Mouse (Mus musculus): ENCODE data around the gene Stx18. TPM values are rescaled to one million over a fixed set of nuclear protein-coding genes. Genes with fewer than 3 reads are reported as not detected.

Gene Stx18
- polyA plus RNA-seq, 1 experiment from 2014 or later = 33.2 TPM

DNA sequence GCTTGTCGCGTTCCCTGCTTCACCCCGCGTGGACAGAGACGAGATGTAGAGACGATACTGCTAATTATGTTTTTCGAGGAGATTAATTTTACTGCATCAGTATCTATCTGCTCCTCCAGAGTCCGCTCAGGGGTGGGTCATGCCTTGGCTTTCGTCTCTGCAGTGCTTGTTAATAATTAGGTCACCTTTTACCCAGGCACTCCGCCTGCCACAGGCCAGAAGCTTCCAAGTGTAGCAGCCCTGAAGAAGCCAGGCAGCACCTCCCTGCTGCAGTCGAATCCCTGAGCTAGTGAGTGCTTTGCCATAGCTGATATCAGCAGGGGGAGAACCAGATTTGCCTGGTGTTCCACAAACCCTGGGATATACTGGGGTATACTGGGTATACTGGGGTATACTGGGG, 130.0 kb downstream of the Stx18 start:
- no peaks in the 10 kb centered on the region for H3K36me3 ChIP-seq
- ATAC-seq (ENCODE audit: insufficient number of reproducible peaks, low FRiP score) = no peak
- no peak overlapping the region for H3K4me2 ChIP-seq
- H3K27ac ChIP-seq (ENCODE audit: poor library complexity, severe bottlenecking) = no peak overlapping the region
- no peak overlapping the region for H3K9ac ChIP-seq
- 0 out of 2 replicates have a peak, but pooled peaks cover 10% of the 10 kb centered on the region for H3K9me3 ChIP-seq (replicated peaks)
- H3K4me1 ChIP-seq (replicated peaks) = no peaks in the 10 kb centered on the region
- no peak overlapping the region for H3K4me3 ChIP-seq
- peaks cover 16% of the 10 kb centered on the region for H3K27me3 ChIP-seq (replicated peaks)
- WGBS = 73% methylated on average over 11 of the region's 11 CpGs

GRCm38 (mm10) chr5:38173766-38174165, 135.2 kb downstream of the Stx18 start:
- Histone ChIP-seq H3K27me3 (replicated peaks) (peaks cover 15% of the 10 kb centered on the region), H3K4me3 (no peak overlapping the region), H3K9ac (no peak overlapping the region), H3K9me3 (replicated peaks) (0 out of 2 replicates have a peak, but pooled peaks cover 13% of the 10 kb centered on the region), H3K27ac (ENCODE audit: poor library complexity, severe bottlenecking) (no peak overlapping the region), H3K4me1 (replicated peaks) (no peaks in the 10 kb centered on the region), H3K4me2 (no peak overlapping the region), H3K36me3 (no peaks in the 10 kb centered on the region)
- 40% methylated on average over 5 of the region's 5 CpGs for WGBS
- ATAC-seq (ENCODE audit: insufficient number of reproducible peaks, low FRiP score) = no peak

GRCm38 (mm10) chr5:38174256-38174912, 135.8 kb downstream of the Stx18 start:
- Histone ChIP-seq H3K27ac (ENCODE audit: poor library complexity, severe bottlenecking) (no peak overlapping the region), H3K4me3 (no peak overlapping the region), H3K36me3 (no peaks in the 10 kb centered on the region), H3K4me2 (no peak overlapping the region), H3K9ac (no peak overlapping the region), H3K9me3 (replicated peaks) (0 out of 2 replicates have a peak, but pooled peaks cover 13% of the 10 kb centered on the region), H3K27me3 (replicated peaks) (peaks cover 15% of the 10 kb centered on the region), H3K4me1 (replicated peaks) (no peaks in the 10 kb centered on the region)
- no peak for ATAC-seq (ENCODE audit: insufficient number of reproducible peaks, low FRiP score)
- WGBS = 75% methylated on average over 16 of the region's 16 CpGs

DNA sequence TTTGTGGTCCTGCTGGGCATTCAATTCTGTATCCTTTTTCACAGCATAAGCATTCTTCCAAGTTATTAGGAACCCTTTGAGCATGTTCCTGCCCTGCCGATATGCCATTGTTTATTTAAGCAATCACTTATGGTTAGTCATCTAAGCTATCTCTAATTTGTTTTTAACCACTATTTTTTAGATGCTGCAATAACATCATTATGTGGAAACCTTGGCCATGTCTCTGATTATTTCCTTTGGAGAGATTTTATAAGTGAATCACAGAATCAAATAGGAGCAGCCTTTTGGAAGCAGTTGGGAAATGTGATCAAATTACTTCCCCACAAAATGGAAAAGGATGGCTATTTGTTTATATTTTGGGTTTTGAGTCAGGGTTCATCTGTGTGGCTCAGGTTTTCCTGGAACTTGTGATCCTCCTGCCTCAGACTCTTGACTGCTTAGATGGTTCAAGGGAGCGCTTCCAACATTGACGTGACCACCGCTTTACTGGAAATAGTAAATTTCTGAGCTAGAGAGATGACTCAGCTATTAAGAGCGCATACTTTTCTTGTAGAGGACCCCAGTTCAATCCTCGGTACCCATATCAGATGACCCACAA, 146.2 kb downstream of the Stx18 start:
- Histone ChIP-seq H3K9ac (no peak overlapping the region), H3K27ac (ENCODE audit: poor library complexity, severe bottlenecking) (no peak overlapping the region), H3K4me3 (no peak overlapping the region), H3K4me2 (no peak overlapping the region), H3K9me3 (replicated peaks) (peaks cover 3% of the 10 kb centered on the region; the same call in 1 of the 2 replicates), H3K36me3 (no peaks in the 10 kb centered on the region), H3K27me3 (replicated peaks) (peaks cover 3% of the 10 kb centered on the region; the same call in 1 of the 2 replicates), H3K4me1 (replicated peaks) (no peaks in the 10 kb centered on the region)
- 73% methylated on average over 6 of the region's 6 CpGs for WGBS
- no peak for ATAC-seq (ENCODE audit: insufficient number of reproducible peaks, low FRiP score)

DNA sequence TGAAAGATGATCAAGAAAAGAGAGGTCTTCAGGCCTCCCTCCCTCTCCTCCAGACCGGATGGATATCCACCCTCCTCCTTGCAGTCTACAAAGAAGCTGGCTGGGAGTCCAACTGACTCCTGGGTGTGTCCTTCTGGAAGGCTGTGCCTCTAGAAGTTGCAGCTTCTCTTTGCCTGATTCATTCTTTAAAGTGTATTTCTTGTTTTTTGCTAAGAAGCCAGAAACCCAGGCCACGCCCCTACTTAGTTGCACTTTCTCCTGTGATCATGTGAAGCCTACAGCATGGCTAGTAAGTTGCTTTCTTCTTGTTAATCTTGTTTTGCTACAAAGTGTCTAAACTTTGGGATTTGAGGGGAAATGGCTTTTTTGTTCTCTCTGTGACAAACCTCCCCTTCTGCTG, 148.5 kb downstream of the Stx18 start:
- H3K9ac ChIP-seq = no peak overlapping the region
- 70% methylated on average over 2 of the region's 2 CpGs for WGBS
- no peaks in the 10 kb centered on the region for H3K36me3 ChIP-seq
- H3K27me3 ChIP-seq (replicated peaks) = peaks cover 3% of the 10 kb centered on the region; the same call in 1 of the 2 replicates
- H3K9me3 ChIP-seq (replicated peaks) = peaks cover 4% of the 10 kb centered on the region; the same call in 1 of the 2 replicates
- H3K27ac ChIP-seq (ENCODE audit: poor library complexity, severe bottlenecking) = no peak overlapping the region
- no peak overlapping the region for H3K4me2 ChIP-seq
- no peak for ATAC-seq (ENCODE audit: insufficient number of reproducible peaks, low FRiP score)
- no peaks in the 10 kb centered on the region for H3K4me1 ChIP-seq (replicated peaks)
- H3K4me3 ChIP-seq = no peak overlapping the region

Other genes with a start within 250 kb of the Stx18 start
- 20.4 and 20.6 TPM in 2 replicates for gene Msx1, start 214.2 kb upstream of the Stx18 start, polyA plus RNA-seq (2016; fragmentation: Nextera tagmentation; extraction: Ambion mirVana)
- 16.4 and 18.6 TPM in 2 replicates for gene Nsg1, start 121.2 kb downstream of the Stx18 start, polyA plus RNA-seq (2016; fragmentation: Nextera tagmentation; extraction: Ambion mirVana)
- 9.0 and 10.7 TPM in 2 replicates for gene Zbtb49, start 181.7 kb downstream of the Stx18 start, polyA plus RNA-seq (2016; fragmentation: Nextera tagmentation; extraction: Ambion mirVana)
- gene Lyar, start 181.7 kb downstream of the Stx18 start, polyA plus RNA-seq (2016; fragmentation: Nextera tagmentation; extraction: Ambion mirVana) = 59.4 and 61.3 TPM in 2 replicates
- gene Tmem128, start 221.4 kb downstream of the Stx18 start, polyA plus RNA-seq (2016; fragmentation: Nextera tagmentation; extraction: Ambion mirVana) = 45.7 and 48.6 TPM in 2 replicates
- not detected in 2 replicates for gene Otop1, start 237.2 kb downstream of the Stx18 start, polyA plus RNA-seq (2016; fragmentation: Nextera tagmentation; extraction: Ambion mirVana)